Mouse (Mus musculus) G1E (cell line): ENCODE measurements around the gene Cuedc2.

ENCODE experiments used
- CTCF ChIP-seq: IDR thresholded peaks from 2 replicates; pipeline ENCODE4 v1.5.1; 2012; ENCODE audit warnings: low read depth, low read length, inconsistent platforms, mixed read lengths
- GATA1 ChIP-seq: IDR thresholded peaks from 2 replicates; pipeline ENCODE4 v1.6.1; 2012; ENCODE audit warnings: borderline replicate concordance, low read length, inconsistent platforms, mixed read lengths
- GATA2 ChIP-seq: IDR thresholded peaks from 2 replicates; pipeline ENCODE4 v1.6.1; 2012; ENCODE audit warnings: low read depth, low read length, inconsistent platforms, borderline replicate concordance
- POLR2AphosphoS5 ChIP-seq: IDR thresholded peaks from 2 replicates; pipeline ENCODE4 v1.6.1; 2012; ENCODE audit warnings: low read depth, low read length, inconsistent platforms; ENCODE audit not compliant: insufficient replicate concordance
- TAL1 ChIP-seq: conservative IDR thresholded peaks from 2 replicates; pipeline ENCODE4 v1.6.1; 2012; ENCODE audit warnings: low read depth, low read length, inconsistent platforms, mixed read lengths

GRCm38 (mm10) chr19:46331936-46332335 lies 6.6 kb downstream of the Cuedc2 start:
- TF ChIP-seq CTCF = no peak
- no peak for TF ChIP-seq TAL1
- TF ChIP-seq GATA1 = no peak
- TF ChIP-seq POLR2AphosphoS5 = no peak
- TF ChIP-seq GATA2 = no peak
